Mouse (Mus musculus) CD4-positive, CD25-positive, alpha-beta regulatory T cell, adult 4 months (primary cell): ENCODE results near the gene Prickle3. TPM values are rescaled to one million over a fixed set of nuclear protein-coding genes. Genes with fewer than 3 reads are reported as not detected.
"Not testable (repeated sequence)": the region's sequence is repeated elsewhere in the genome, so short reads cannot be mapped to it uniquely, and the experiment has no call there.

Source experiments
- ATAC-seq: one replicate; pipeline ENCODE4 v1.8.0; 2017
- polyA plus RNA-seq, 2 experiments: library from polyadenylated mRNA; unstranded; fragments of 100-300 nt; shearing (Covaris generic); gene quantifications; one replicate each; pipeline ENCODE4 v1.2.1; 2017

Prickle3 gene
- polyA plus RNA-seq, 2 experiments from 2014 or later = 8.3 to 9.4 TPM

- ATAC-seq = no peak
Measured at GRCm38 (mm10) chrX:7672739-7673138, 15.7 kb downstream of the Prickle3 start.

- ATAC-seq = peak; percentile 40
Measured at GRCm38 (mm10) chrX:7673578-7674281, 16.7 kb downstream of the Prickle3 start.

DNA sequence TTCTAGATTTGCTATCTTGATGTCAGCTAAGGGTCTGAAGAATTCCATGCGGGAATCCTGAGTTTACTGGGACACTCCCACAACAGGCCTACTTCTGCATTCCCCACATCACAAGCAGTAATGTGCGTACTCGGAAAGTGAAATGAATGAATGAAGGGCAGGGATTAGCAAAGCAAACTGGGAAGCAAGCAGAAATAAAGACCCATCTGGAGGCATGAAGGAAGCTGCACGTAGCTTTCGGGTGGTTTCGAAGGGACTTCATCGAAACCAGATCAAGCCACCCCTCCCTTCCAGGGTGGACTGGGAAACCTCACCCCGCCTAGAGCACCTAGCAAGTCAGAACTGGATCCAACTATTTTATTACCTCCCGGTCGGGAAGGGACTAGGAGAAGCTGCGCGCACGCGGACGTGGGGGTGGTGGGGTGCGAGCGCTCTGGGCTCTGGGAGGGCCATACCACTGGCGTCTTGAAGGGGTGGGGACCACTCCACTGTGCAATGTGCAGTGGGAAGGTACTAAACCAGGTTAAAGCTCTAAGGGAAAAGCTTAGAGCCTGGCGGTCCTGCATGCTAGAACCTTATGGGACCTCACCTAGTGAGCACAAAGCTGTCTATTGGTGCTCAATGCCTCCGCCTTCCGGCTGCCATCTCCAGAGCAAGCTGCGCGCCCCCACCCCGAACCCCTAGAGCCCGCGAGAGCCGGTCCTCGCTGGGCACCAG, 17.4 kb downstream of the Prickle3 start:
- ATAC-seq = peak; percentile 28

DNA sequence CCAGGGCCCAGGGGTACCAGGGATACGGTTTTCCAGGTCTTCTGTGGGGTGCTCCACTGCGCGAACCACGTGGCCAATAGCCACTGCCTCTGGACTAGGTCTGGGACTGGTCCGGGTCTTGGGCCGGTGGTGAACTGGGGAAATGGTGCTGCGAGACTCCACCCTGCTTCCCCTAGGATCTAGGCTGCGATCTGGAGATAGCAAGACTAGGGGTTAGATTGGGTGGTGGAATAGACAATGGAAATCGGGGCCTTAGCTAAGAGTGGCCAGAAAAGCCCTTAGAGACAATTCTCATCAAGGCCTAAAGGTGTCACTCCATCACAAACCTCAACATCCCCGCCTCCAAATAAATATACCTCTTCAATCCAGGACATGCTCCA, 17.9 kb downstream of the Prickle3 start:
- ATAC-seq = no peak

GRCm38 (mm10) chrX:7678986-7679385, 21.9 kb downstream of the Prickle3 start:
- no peak for ATAC-seq

DNA sequence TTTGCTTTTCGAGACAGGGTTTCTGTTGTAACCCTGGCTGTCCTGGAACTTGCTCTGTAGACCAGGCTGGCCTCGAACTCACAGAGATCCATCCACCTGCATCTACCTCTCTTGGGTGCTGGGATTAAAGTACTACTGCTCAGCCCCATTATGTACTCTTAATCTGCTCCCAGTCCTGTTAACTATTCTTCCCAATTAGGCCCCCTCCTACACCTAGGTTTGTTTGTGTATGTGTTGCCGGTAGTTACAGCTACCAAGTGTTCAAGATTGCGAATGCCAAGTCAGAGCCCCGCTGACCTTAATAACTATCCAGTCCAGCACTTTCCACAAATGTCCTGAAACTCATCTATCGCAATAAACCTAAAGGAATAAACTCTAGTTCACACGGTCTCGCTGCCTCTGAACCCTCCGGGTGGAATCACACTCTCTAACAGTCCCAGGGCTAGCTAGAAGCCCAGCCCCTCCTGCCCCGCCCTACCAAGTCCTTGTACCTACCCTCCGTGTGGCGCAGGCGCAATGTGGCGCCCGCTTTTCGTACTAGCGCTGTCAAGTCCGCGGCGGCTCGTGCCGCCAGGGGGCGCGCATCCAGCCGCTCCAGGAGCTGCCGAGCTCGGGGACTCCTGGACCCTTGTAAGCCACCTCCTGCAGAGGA, 22.5 kb downstream of the Prickle3 start:
- peak; percentile 96 for ATAC-seq

- ATAC-seq = no peak
Measured at GRCm38 (mm10) chrX:7680057-7680412, 23.0 kb downstream of the Prickle3 start.

- ATAC-seq = no peak
Measured at GRCm38 (mm10) chrX:7680864-7681263, 23.8 kb downstream of the Prickle3 start, which contains the start of gene Magix. Gene Magix (minus strand): TSS chrX:7681251.

DNA sequence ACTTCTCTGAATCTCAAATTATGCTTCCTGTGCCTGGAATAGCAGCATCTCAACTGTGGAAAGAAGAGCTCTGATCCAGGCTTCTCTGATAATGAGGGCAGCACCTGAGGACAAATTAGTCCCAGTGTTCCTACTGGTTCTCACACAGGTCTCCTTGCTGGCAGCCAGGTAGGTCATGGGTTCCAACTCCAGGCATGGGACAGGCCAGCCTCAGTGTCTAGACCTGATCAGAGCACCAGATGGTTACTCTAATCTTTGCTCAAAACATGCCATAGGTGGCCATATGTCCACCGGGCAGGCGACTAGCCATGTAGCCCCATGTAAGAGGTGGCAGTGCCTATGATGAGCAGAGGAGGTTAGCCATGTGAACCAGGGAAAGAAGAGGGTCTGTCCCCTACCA, 31.3 kb downstream of the Prickle3 start:
- no peak for ATAC-seq

- no peak for ATAC-seq
Measured at GRCm38 (mm10) chrX:7690486-7690885, 33.4 kb downstream of the Prickle3 start.

- ATAC-seq = peak; percentile 65
Measured at GRCm38 (mm10) chrX:7692862-7693261, 35.8 kb downstream of the Prickle3 start.

GRCm38 (mm10) chrX:7696520-7696919, 39.5 kb downstream of the Prickle3 start:
- ATAC-seq = no peak

DNA sequence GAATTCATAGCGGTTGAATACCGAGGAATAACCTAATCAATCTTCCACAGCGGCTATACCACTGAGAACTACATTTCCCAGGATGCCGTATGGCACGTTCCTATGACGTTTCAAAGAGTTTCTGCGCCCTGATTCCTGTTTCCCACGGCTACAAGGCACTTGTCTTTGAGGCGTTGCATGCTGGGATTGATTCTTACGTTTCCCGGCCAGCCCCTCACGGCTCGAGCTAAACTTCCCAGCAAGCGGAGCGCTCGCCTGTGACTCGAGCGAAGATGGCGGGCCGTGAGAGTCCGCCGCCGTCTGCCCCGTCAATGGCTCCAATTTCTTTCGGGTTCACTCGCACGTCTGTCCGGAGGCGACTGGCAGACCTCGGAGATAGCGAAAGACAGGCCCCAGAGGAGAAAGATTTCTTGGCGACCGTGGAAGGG, 39.9 kb downstream of the Prickle3 start, which contains the start of gene Gpkow:
Gpkow (plus strand) TSS at position 178 of the 428 bp plus-strand sequence.
- ATAC-seq = peak; percentile 96

- ATAC-seq = peak; percentile 6
Measured at GRCm38 (mm10) chrX:7713764-7714134, 56.7 kb downstream of the Prickle3 start.

GRCm38 (mm10) chrX:7714135-7714899, 57.3 kb downstream of the Prickle3 start, which contains the start of gene Wdr45:
Gene Wdr45 (plus strand): TSS chrX:7714333.
- ATAC-seq = peak; percentile 95

GRCm38 (mm10) chrX:7716058-7716457, 59.0 kb downstream of the Prickle3 start:
- not testable (repeated sequence) for ATAC-seq

Other genes starting within 250 kb of the Prickle3 start
- 10 to 100 TPM; 48.7 to 55.3 TPM for gene Foxp3, start 83.6 kb upstream of the Prickle3 start, polyA plus RNA-seq
- gene Ppp1r3f, start 83.0 kb upstream of the Prickle3 start, polyA plus RNA-seq = 1 to 10 TPM; 3.4 to 9.2 TPM
- 10 to 100 TPM; 14.0 to 27.4 TPM for gene Ccdc22, start 51.7 kb upstream of the Prickle3 start, polyA plus RNA-seq
- gene Cacna1f, start 50.2 kb upstream of the Prickle3 start, polyA plus RNA-seq = not detected
- 1 to 10 TPM; 9.3 TPM for gene Syp, start 18.8 kb upstream of the Prickle3 start, polyA plus RNA-seq
- 100 to 1,000 TPM; 147 to 155 TPM for gene Plp2, start 14.1 kb downstream of the Prickle3 start, polyA plus RNA-seq
- not detected for gene Magix, start 24.0 kb downstream of the Prickle3 start, polyA plus RNA-seq
- 10 to 100 TPM; 50.8 to 69.7 TPM for gene Gpkow, start 39.9 kb downstream of the Prickle3 start, polyA plus RNA-seq
- 10 to 100 TPM; 42.8 to 76.1 TPM for gene Wdr45, start 57.1 kb downstream of the Prickle3 start, polyA plus RNA-seq
- gene Gm45208, start 65.0 kb downstream of the Prickle3 start, polyA plus RNA-seq = 1 to 10 TPM in 1 of 2 experiments, not detected in 1; 1.0 TPM
- 10 to 100 TPM; 33.9 to 40.0 TPM for gene Praf2, start 71.2 kb downstream of the Prickle3 start, polyA plus RNA-seq
- under 1 TPM; 0.20 to 0.52 TPM for gene Ccdc120, start 93.6 kb downstream of the Prickle3 start, polyA plus RNA-seq
- 10 to 100 TPM in 1 of 2 experiments, 1 to 10 TPM in 1; 8.5 to 14.4 TPM for gene Tfe3, start 105.3 kb downstream of the Prickle3 start, polyA plus RNA-seq
- 10 to 100 TPM; 58.7 to 98.2 TPM for gene Gripap1, start 132.5 kb downstream of the Prickle3 start, polyA plus RNA-seq
- under 1 TPM; 0.63 to 0.72 TPM for gene Kcnd1, start 165.0 kb downstream of the Prickle3 start, polyA plus RNA-seq
- 10 to 100 TPM; 13.7 to 28.6 TPM for gene Otud5, start 184.1 kb downstream of the Prickle3 start, polyA plus RNA-seq
- gene Pim2, start 221.0 kb downstream of the Prickle3 start, polyA plus RNA-seq = 10 to 100 TPM; 33.6 to 41.9 TPM
- gene Slc35a2, start 226.8 kb downstream of the Prickle3 start, polyA plus RNA-seq = 10 to 100 TPM; 17.1 to 35.7 TPM
- 100 to 1,000 TPM; 108 to 123 TPM for gene Pqbp1, start 242.0 kb downstream of the Prickle3 start, polyA plus RNA-seq
- 100 to 1,000 TPM; 107 to 109 TPM for gene Timm17b, start 242.1 kb downstream of the Prickle3 start, polyA plus RNA-seq